Mouse (Mus musculus): ENCODE data around the gene Msl2. TPM values are rescaled to one million over a fixed set of nuclear protein-coding genes. Genes with fewer than 3 reads are reported as not detected.
A peak's percentile ranks its signal among the peaks of the same experiment; 100 is the strongest.

Gene Msl2
- polyA plus RNA-seq, 1 experiment: 46.1 TPM

- H3K4me1 ChIP-seq (ENCODE audit: control insufficient read depth, insufficient read depth, low read length): no peaks in the 10 kb centered on the region
- no peak overlapping the region for H3K4me3 ChIP-seq (ENCODE audit: low read depth, low read length)
- no peaks in the 10 kb centered on the region for H3K27me3 ChIP-seq (ENCODE audit: control insufficient read depth, insufficient read depth, low read length, poor library complexity, severe bottlenecking)
- H3K9ac ChIP-seq (ENCODE audit: low read depth, poor library complexity, severe bottlenecking): no peak overlapping the region
- no peak overlapping the region for H3K27ac ChIP-seq (ENCODE audit: insufficient read depth, low read length)
- TF ChIP-seq EP300 (IDR thresholded peaks at IDR 0.05; ENCODE audit: insufficient read depth, low read depth, low read length) (no peak), POLR2A (IDR thresholded peaks at IDR 0.05; ENCODE audit: insufficient read depth, low read length) (no peak), CTCF (IDR thresholded peaks at IDR 0.05; ENCODE audit: low read depth, low read length) (no peak)
- no peaks in the 10 kb centered on the region for H3K36me3 ChIP-seq (ENCODE audit: control insufficient read depth, insufficient read depth, low read length, poor library complexity, severe bottlenecking)
- H3K9me3 ChIP-seq (replicated peaks; ENCODE audit: control insufficient read depth, insufficient read depth, low read length, poor library complexity, severe bottlenecking): no peaks in the 10 kb centered on the region
Measured at GRCm38 (mm10) chr9:101069781-101070180, 4.1 kb upstream of the Msl2 start.

GRCm38 (mm10) chr9:101072506-101072905 is 1.4 kb upstream of the Msl2 start:
- H3K9ac ChIP-seq (ENCODE audit: low read depth, poor library complexity, severe bottlenecking): no peak overlapping the region
- H3K4me1 ChIP-seq (ENCODE audit: control insufficient read depth, insufficient read depth, low read length): no peaks in the 10 kb centered on the region
- no peaks in the 10 kb centered on the region for H3K27me3 ChIP-seq (ENCODE audit: control insufficient read depth, insufficient read depth, low read length, poor library complexity, severe bottlenecking)
- H3K36me3 ChIP-seq (ENCODE audit: control insufficient read depth, insufficient read depth, low read length, poor library complexity, severe bottlenecking): peaks cover 2% of the 10 kb centered on the region; the same call in 1 of the 2 replicates
- H3K27ac ChIP-seq (ENCODE audit: insufficient read depth, low read length): no peak overlapping the region
- TF ChIP-seq EP300 (IDR thresholded peaks at IDR 0.05; ENCODE audit: insufficient read depth, low read depth, low read length) (no peak), POLR2A (IDR thresholded peaks at IDR 0.05; ENCODE audit: insufficient read depth, low read length) (no peak), CTCF (IDR thresholded peaks at IDR 0.05; ENCODE audit: low read depth, low read length) (no peak)
- H3K4me3 ChIP-seq (ENCODE audit: low read depth, low read length): no peak overlapping the region
- H3K9me3 ChIP-seq (replicated peaks; ENCODE audit: control insufficient read depth, insufficient read depth, low read length, poor library complexity, severe bottlenecking): no peaks in the 10 kb centered on the region

- Histone ChIP-seq H3K4me3 (ENCODE audit: low read depth, low read length) (peak overlapping the region; percentile 87), H3K9ac (ENCODE audit: low read depth, poor library complexity, severe bottlenecking) (peak overlapping the region; percentile 96), H3K27ac (ENCODE audit: insufficient read depth, low read length) (peak overlapping the region; percentile 16), H3K36me3 (ENCODE audit: control insufficient read depth, insufficient read depth, low read length, poor library complexity, severe bottlenecking) (peaks cover 2% of the 10 kb centered on the region; the same call in 1 of the 2 replicates), H3K27me3 (ENCODE audit: control insufficient read depth, insufficient read depth, low read length, poor library complexity, severe bottlenecking) (no peaks in the 10 kb centered on the region), H3K4me1 (ENCODE audit: control insufficient read depth, insufficient read depth, low read length) (no peaks in the 10 kb centered on the region), H3K9me3 (replicated peaks; ENCODE audit: control insufficient read depth, insufficient read depth, low read length, poor library complexity, severe bottlenecking) (no peaks in the 10 kb centered on the region)
- TF ChIP-seq POLR2A (IDR thresholded peaks at IDR 0.05; ENCODE audit: insufficient read depth, low read length): peak; percentile 66
- no peak for TF ChIP-seq CTCF (IDR thresholded peaks at IDR 0.05; ENCODE audit: low read depth, low read length)
- peak; percentile 51 for TF ChIP-seq EP300 (IDR thresholded peaks at IDR 0.05; ENCODE audit: insufficient read depth, low read depth, low read length)
Measured at GRCm38 (mm10) chr9:101073041-101073986, 587 bp upstream of the Msl2 start.

DNA sequence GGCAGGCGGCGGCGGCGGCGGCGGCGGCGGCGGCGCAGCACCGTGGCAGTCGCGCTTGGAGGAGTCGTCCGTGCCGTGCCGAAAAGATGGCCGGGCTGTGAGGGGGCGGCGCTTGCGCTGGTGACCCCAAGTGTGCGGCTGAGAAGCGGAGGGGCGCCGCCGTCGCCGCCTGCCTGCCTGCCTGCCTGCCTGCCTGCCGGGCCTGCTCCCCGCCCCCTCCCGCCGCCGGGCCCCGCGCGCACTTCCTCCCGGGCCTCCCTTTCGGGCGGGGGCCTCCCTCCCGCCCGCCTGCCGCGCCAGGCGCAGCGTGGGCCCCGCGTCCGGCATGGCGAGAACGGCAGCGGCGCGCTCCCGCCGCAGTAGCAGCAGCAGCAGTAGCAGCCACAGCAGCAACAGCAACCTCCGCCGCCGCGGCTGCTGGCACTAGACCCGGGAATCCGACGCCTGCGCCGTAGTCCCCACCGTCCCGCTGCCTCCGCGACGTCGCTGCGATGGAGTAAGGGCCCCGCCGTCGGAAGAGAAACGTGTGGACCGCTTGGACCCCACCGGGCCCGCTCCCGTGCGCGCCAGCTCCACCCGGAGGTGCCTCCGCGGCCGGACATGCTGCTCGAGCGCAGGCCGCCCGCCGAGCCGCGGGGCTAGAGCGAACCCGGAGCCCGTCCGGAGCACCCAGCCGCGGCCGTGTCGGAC is 576 bp downstream of the Msl2 start:
- H3K9ac ChIP-seq (ENCODE audit: low read depth, poor library complexity, severe bottlenecking): peak overlapping the region; percentile 96
- no peak for TF ChIP-seq EP300 (IDR thresholded peaks at IDR 0.05; ENCODE audit: insufficient read depth, low read depth, low read length)
- no peak for TF ChIP-seq CTCF (IDR thresholded peaks at IDR 0.05; ENCODE audit: low read depth, low read length)
- TF ChIP-seq POLR2A (IDR thresholded peaks at IDR 0.05; ENCODE audit: insufficient read depth, low read length): no peak
- H3K36me3 ChIP-seq (ENCODE audit: control insufficient read depth, insufficient read depth, low read length, poor library complexity, severe bottlenecking): peaks cover 2% of the 10 kb centered on the region; the same call in 1 of the 2 replicates
- H3K4me1 ChIP-seq (ENCODE audit: control insufficient read depth, insufficient read depth, low read length): no peaks in the 10 kb centered on the region
- H3K27ac ChIP-seq (ENCODE audit: insufficient read depth, low read length): peak overlapping the region; percentile 60
- no peaks in the 10 kb centered on the region for H3K9me3 ChIP-seq (replicated peaks; ENCODE audit: control insufficient read depth, insufficient read depth, low read length, poor library complexity, severe bottlenecking)
- H3K27me3 ChIP-seq (ENCODE audit: control insufficient read depth, insufficient read depth, low read length, poor library complexity, severe bottlenecking): no peaks in the 10 kb centered on the region
- peak overlapping the region; percentile 84 for H3K4me3 ChIP-seq (ENCODE audit: low read depth, low read length)

DNA sequence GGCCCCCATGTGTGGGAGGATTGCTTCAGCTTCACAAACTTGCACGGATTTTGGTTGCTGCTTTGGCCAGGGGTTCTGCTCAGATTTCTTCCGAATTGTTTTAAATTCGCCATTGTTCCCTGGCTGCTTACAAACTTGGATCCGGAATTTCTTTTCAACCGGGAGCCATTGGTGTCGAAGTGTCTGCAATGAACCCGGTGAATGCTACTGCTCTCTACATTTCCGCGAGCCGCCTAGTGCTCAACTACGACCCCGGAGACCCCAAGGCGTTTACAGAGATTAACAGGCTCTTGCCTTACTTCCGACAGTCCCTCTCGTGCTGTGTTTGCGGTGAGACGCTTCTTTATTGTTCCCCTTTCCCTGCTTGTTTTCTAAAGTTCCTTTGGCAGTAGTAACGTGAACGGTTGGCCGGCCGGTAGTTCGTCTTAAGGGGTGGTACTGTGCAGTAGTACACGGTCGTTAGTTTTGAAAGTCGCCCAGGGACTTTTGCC is 1.2 kb downstream of the Msl2 start:
- Histone ChIP-seq H3K9ac (ENCODE audit: low read depth, poor library complexity, severe bottlenecking) (peak overlapping the region; percentile 96), H3K27ac (ENCODE audit: insufficient read depth, low read length) (peak overlapping the region; percentile 30), H3K36me3 (ENCODE audit: control insufficient read depth, insufficient read depth, low read length, poor library complexity, severe bottlenecking) (peaks cover 2% of the 10 kb centered on the region; the same call in 1 of the 2 replicates), H3K4me3 (ENCODE audit: low read depth, low read length) (peak overlapping the region; percentile 84), H3K9me3 (replicated peaks; ENCODE audit: control insufficient read depth, insufficient read depth, low read length, poor library complexity, severe bottlenecking) (no peaks in the 10 kb centered on the region), H3K4me1 (ENCODE audit: control insufficient read depth, insufficient read depth, low read length) (no peaks in the 10 kb centered on the region), H3K27me3 (ENCODE audit: control insufficient read depth, insufficient read depth, low read length, poor library complexity, severe bottlenecking) (no peaks in the 10 kb centered on the region)
- no peak for TF ChIP-seq CTCF (IDR thresholded peaks at IDR 0.05; ENCODE audit: low read depth, low read length)
- TF ChIP-seq EP300 (IDR thresholded peaks at IDR 0.05; ENCODE audit: insufficient read depth, low read depth, low read length): no peak
- no peak for TF ChIP-seq POLR2A (IDR thresholded peaks at IDR 0.05; ENCODE audit: insufficient read depth, low read length)
